Mouse (Mus musculus) E14TG2a.4 (cell line): ENCODE measurements at regions not wholly inside any gene's neighbourhood (a gene's known extent, or its start where the extent isn't known, plus 50 kb on each side); places are given as distances from the start of the nearest gene placed in this dataset.
A peak's percentile ranks its signal among the peaks of the same experiment; 100 is the strongest.
"Not testable (repeated sequence)": the region's sequence is repeated elsewhere in the genome, so short reads cannot be mapped to it uniquely, and the experiment has no call there.

Experiments used
- H3K27me3 ChIP-seq: 2 replicates; pipeline ENCODE4 v1.6.1; 2014; ENCODE audit warnings: low read length, control low read depth; ENCODE audit not compliant: insufficient read depth
- H3K36me3 ChIP-seq: 2 replicates; pipeline ENCODE4 v1.6.1; 2014; ENCODE audit warnings: low read length, control low read depth; ENCODE audit not compliant: insufficient read depth
- H3K4me1 ChIP-seq: replicated peaks from 2 replicates; pipeline ENCODE4 v1.6.1; 2014; ENCODE audit warnings: low read depth, low read length, control low read depth
- H3K4me3 ChIP-seq: replicated peaks from 2 replicates; pipeline ENCODE4 v1.5.1; 2014; ENCODE audit warnings: mild to moderate bottlenecking, low read length
- H3K9me3 ChIP-seq: 2 replicates; pipeline ENCODE4 v1.6.1; 2014; ENCODE audit warnings: low read length, control low read depth
- CTCF ChIP-seq: conservative IDR thresholded peaks from 2 replicates; pipeline ENCODE4 v1.5.1; 2014; ENCODE audit warnings: low read length
- NANOG ChIP-seq: IDR thresholded peaks from 2 replicates; pipeline ENCODE4 v1.6.1; 2014; ENCODE audit warnings: borderline replicate concordance, low read length, mixed read lengths
- POU5F1 ChIP-seq: IDR thresholded peaks from 2 replicates; pipeline ENCODE4 v1.6.1; 2014; ENCODE audit warnings: low read length, borderline replicate concordance

DNA sequence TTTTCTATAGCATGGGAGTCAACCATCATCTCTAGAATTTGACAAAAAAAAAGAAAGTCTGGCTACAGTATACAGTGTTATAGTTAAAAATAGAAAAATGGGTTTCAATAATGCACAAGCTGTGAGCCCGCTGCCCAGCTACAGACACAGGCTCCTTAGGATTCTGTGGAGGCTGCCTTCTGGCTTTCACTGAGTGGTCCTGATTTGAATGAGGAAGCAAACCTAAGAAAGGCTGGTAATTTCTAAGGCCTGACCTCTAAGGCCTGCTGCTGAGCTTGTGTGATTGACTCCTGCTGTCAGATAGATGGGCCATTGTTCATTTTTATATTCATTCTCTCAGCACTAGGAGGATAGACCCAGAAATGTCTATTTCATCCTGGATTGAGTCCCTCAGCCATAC lies 67.7 kb downstream of the Alg10b start:
- H3K36me3 ChIP-seq = no peaks in the 10 kb centered on the region
- H3K4me3 ChIP-seq = no peak overlapping the region
- TF ChIP-seq CTCF (no peak), POU5F1 (no peak)

DNA sequence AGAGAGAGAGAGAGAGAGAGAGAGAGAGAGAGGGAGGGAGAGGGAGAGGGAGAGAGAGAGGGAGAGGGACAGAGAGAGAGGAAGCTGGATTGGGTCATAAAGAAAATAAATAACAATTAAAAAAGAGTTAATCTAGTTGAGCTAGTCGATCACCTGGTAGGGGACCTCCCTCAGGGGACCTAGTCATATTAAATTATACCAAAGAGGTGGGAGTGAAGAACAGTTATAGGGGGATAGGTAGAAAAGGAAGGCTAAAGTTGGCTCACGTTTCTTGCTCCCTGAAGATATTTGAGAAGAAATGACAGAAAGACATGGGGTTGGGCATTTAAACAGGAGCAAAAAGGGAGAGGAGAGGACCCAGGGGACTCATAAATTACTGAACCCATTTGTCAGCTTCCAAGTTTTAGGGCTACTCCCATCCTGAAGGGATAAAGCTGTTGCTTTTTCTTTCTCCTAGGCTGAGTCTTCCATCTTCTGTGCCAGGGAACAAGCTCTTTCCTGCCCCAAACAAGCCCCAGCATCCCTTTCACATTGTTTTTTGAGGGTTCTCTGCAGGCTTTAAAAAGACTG lies 70.3 kb downstream of the Alg10b start:
- TF ChIP-seq CTCF (no peak), POU5F1 (no peak), NANOG (no peak)
- Histone ChIP-seq H3K36me3 (no peaks in the 10 kb centered on the region), H3K4me3 (no peak overlapping the region), H3K4me1 (no peaks in the 10 kb centered on the region), H3K27me3 (no peaks in the 10 kb centered on the region; the same call in 1 of the 2 replicates), H3K9me3 (no peaks in the 10 kb centered on the region)

More for the DNA sequence above, 67.7 kb downstream of the Alg10b start:
- Histone ChIP-seq H3K27me3 (no peaks in the 10 kb centered on the region; the same call in 1 of the 2 replicates), H3K4me1 (no peaks in the 10 kb centered on the region), H3K9me3 (no peaks in the 10 kb centered on the region)

- H3K36me3 ChIP-seq = no peaks in the 10 kb centered on the region
- H3K27me3 ChIP-seq = no peaks in the 10 kb centered on the region; the same call in 1 of the 2 replicates
- no peaks in the 10 kb centered on the region for H3K4me1 ChIP-seq
- H3K4me3 ChIP-seq = no peak overlapping the region
- TF ChIP-seq NANOG (no peak), CTCF (no peak), POU5F1 (no peak)
- no peaks in the 10 kb centered on the region for H3K9me3 ChIP-seq
These were observed 74.5 kb downstream of the Alg10b start for GRCm38 (mm10) chr15:90298566-90298965.

GRCm38 (mm10) chr15:90303393-90303792 lies 79.3 kb downstream of the Alg10b start:
- Histone ChIP-seq H3K27me3 (no peaks in the 10 kb centered on the region), H3K4me1 (peaks cover 7% of the 10 kb centered on the region; the same call in 1 of the 2 replicates), H3K4me3 (no peak overlapping the region), H3K9me3 (no peaks in the 10 kb centered on the region), H3K36me3 (no peaks in the 10 kb centered on the region)
- TF ChIP-seq NANOG (no peak), POU5F1 (no peak), CTCF (no peak)

DNA sequence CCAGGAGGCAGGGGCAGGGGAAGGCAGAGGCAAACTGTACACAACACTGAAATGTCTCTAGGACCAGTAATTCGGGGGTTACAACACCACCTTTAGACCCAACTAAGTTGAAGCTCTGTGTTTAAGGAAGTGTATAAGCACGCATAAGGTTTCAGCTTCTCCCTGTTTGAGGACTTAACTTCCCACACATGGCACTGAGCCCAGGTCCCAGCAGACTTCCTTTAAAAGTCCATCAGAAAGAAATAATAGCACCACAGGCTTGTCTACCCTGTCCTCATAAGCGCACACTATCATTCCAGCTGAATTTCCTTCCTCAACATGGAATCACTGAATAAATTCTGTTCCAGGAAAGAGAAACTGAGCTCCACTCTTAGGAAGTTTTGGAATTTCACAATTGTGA lies 80.9 kb downstream of the Alg10b start:
- TF ChIP-seq CTCF (no peak), NANOG (no peak), POU5F1 (no peak)
- no peak overlapping the region for H3K4me3 ChIP-seq
- H3K9me3 ChIP-seq = no peaks in the 10 kb centered on the region

DNA sequence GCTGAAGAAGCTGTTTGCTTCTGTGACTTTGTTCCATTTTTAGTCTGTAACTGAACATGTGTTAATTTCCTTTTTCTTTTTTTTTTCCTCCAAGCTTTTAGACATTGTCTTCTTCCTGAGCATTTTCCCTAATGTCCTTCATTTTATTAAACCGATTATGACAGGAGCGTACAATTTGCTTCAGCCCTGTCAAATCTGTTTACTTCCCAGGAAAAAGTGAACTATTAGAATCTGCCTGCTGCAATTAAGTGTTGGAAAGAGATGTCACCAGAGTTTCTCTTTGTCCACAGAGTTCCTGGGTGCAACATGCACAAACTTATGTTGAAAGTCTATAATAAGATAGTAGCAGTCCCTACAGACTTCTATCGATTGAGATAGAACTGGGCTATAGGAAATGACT lies 82.8 kb downstream of the Alg10b start:
- TF ChIP-seq POU5F1 (no peak), CTCF (no peak), NANOG (no peak)
- Histone ChIP-seq H3K4me1 (peaks cover 28% of the 10 kb centered on the region), H3K36me3 (no peaks in the 10 kb centered on the region), H3K4me3 (no peak overlapping the region), H3K27me3 (no peaks in the 10 kb centered on the region), H3K9me3 (no peaks in the 10 kb centered on the region)

More for the DNA sequence above, 80.9 kb downstream of the Alg10b start:
- Histone ChIP-seq H3K27me3 (no peaks in the 10 kb centered on the region), H3K4me1 (peaks cover 14% of the 10 kb centered on the region; the same call in 1 of the 2 replicates), H3K36me3 (no peaks in the 10 kb centered on the region)

- H3K4me3 ChIP-seq, H3K27me3 ChIP-seq, H3K36me3 ChIP-seq, H3K9me3 ChIP-seq: not testable (repeated sequence)
- peaks cover 28% of the 10 kb centered on the region for H3K4me1 ChIP-seq
These were observed 84.3 kb downstream of the Alg10b start for GRCm38 (mm10) chr15:90308433-90308832.

DNA sequence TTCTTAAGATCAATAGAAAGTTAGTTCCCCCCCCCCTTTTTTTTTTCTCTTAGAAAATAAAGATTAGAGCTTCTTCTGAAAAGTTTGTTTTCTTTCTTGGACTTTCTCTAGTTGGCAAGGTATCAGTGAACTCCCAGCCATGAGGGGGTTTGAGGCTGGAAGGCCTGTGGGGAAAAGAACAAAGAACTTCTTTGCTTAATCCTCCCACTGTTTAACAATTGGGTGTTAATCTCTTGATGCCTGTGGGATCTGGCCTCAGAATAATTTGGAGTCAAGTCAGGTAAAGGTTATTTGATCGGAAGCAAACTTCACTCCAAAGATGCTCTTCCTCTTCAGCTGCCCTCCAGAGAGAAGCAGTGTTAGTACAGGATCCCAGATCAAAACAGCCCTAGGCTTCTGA lies 84.8 kb downstream of the Alg10b start:
- no peaks in the 10 kb centered on the region for H3K36me3 ChIP-seq
- no peak for TF ChIP-seq CTCF
- TF ChIP-seq NANOG = peak; percentile 43; the same call in 1 of the 2 replicates
- H3K9me3 ChIP-seq = no peaks in the 10 kb centered on the region
- H3K27me3 ChIP-seq = no peaks in the 10 kb centered on the region
- H3K4me1 ChIP-seq = peaks cover 28% of the 10 kb centered on the region
- H3K4me3 ChIP-seq = no peak overlapping the region

DNA sequence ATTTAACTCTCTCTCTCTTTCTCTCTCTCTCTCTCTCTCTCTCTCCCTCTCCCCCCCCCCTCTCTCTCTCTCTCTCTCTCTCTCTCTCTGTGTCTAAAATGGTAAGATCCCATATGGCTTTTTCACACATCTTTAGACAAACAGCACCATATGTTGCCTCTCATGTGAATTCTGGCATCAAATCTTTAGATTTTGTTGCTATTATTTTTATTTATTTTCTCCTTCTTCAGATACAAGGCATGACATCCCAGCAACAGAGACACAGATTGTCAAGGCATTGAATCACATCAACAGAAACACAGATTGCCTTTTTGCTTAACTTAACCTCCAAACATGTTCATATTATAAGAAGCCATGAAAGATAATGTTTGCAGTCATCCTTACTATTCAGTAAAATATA lies 85.6 kb downstream of the Alg10b start:
- H3K36me3 ChIP-seq = no peaks in the 10 kb centered on the region
- H3K4me3 ChIP-seq = no peak overlapping the region
- no peaks in the 10 kb centered on the region for H3K27me3 ChIP-seq
- H3K4me1 ChIP-seq = peaks cover 28% of the 10 kb centered on the region
- TF ChIP-seq CTCF (no peak), POU5F1 (no peak), NANOG (no peak)
- no peaks in the 10 kb centered on the region for H3K9me3 ChIP-seq
